Mouse (Mus musculus) myocyte (in vitro differentiated cells): Measurements from ENCODE around the gene Ppox. TPM values are rescaled to one million over a fixed set of nuclear protein-coding genes. Genes with fewer than 3 reads are reported as not detected.

Experiments used
- H3K27me3 ChIP-seq: one replicate; pipeline ENCODE4 v1.6.1; 2011; ENCODE audit not compliant: control insufficient read depth, insufficient read depth, insufficient read length
- H3K36me3 ChIP-seq: one replicate; pipeline ENCODE4 v1.6.1; 2011; ENCODE audit not compliant: control insufficient read depth, insufficient read depth
- H3K4me2 ChIP-seq: one replicate; pipeline ENCODE4 v1.6.1; 2011; ENCODE audit warnings: low read depth, control low read depth
- H3K4me3 ChIP-seq: one replicate; pipeline ENCODE4 v1.5.1; 2011; ENCODE audit warnings: mild to moderate bottlenecking, control low read depth, moderate library complexity
- H3K79me2 ChIP-seq: one replicate; pipeline ENCODE4 v1.6.1; 2011; ENCODE audit not compliant: control insufficient read depth, insufficient read depth
- H3ac ChIP-seq: one replicate; pipeline ENCODE4 v1.6.1; 2011; ENCODE audit not compliant: control insufficient read depth, insufficient read length
- CEBPB ChIP-seq: IDR thresholded peaks from 2 replicates; pipeline ENCODE4 v1.6.1; 2011; ENCODE audit warnings: mild to moderate bottlenecking, moderate library complexity; ENCODE audit not compliant: poor library complexity, insufficient read depth, severe bottlenecking
- E2F4 ChIP-seq: IDR thresholded peaks from one replicate; pipeline ENCODE4 v1.6.1; 2011; ENCODE audit warnings: mild to moderate bottlenecking, control low read depth, moderate library complexity; ENCODE audit not compliant: insufficient read depth
- MAX ChIP-seq: IDR thresholded peaks from one replicate; pipeline ENCODE4 v1.6.1; 2011; ENCODE audit warnings: low read depth, mild to moderate bottlenecking, control low read depth
- MYOD1 ChIP-seq, 3 experiments: IDR thresholded peaks; one replicate each; pipeline ENCODE4 v1.6.1; 2011; ENCODE audit warnings: control low read depth in 2 of 3, low read depth in 2 of 3, mild to moderate bottlenecking in 2 of 3, moderate library complexity in 1 of 3; ENCODE audit not compliant: insufficient read length in 2 of 3, control insufficient read depth in 1 of 3
- MYOG ChIP-seq, 3 experiments: IDR thresholded peaks; one replicate each; pipeline ENCODE4 v1.6.1; 2011; ENCODE audit warnings: control low read depth in 2 of 3, low read depth in 2 of 3, mild to moderate bottlenecking in 2 of 3; ENCODE audit not compliant: insufficient read length in 2 of 3, control insufficient read depth in 1 of 3, insufficient read depth in 1 of 3
- POLR2A ChIP-seq: IDR thresholded peaks from one replicate; pipeline ENCODE4 v1.6.1; 2011; ENCODE audit warnings: low read depth, mild to moderate bottlenecking, control low read depth, moderate library complexity; ENCODE audit not compliant: insufficient read length
- POLR2AphosphoS2 ChIP-seq: IDR thresholded peaks from one replicate; pipeline ENCODE4 v1.6.1; 2011; ENCODE audit warnings: low read depth, control low read depth; ENCODE audit not compliant: insufficient read length
- REST ChIP-seq: IDR thresholded peaks from one replicate; pipeline ENCODE4 v1.6.1; 2011; ENCODE audit warnings: mild to moderate bottlenecking, control low read depth, moderate library complexity; ENCODE audit not compliant: insufficient read depth, insufficient read length
- SRF ChIP-seq: IDR thresholded peaks from one replicate; pipeline ENCODE4 v1.6.1; 2011; ENCODE audit warnings: low read depth; ENCODE audit not compliant: control insufficient read depth, insufficient read length
- TCF12 ChIP-seq: IDR thresholded peaks from one replicate; pipeline ENCODE4 v1.6.1; 2011; ENCODE audit warnings: mild to moderate bottlenecking, control low read depth; ENCODE audit not compliant: poor library complexity, insufficient read depth, severe bottlenecking
- TCF3 ChIP-seq: IDR thresholded peaks from one replicate; pipeline ENCODE4 v1.6.1; 2011; ENCODE audit warnings: low read depth, control low read depth; ENCODE audit not compliant: insufficient read length
- USF1 ChIP-seq: IDR thresholded peaks from one replicate; pipeline ENCODE4 v1.6.1; 2011; ENCODE audit warnings: low read depth, mild to moderate bottlenecking, control low read depth, moderate library complexity
- polyA plus RNA-seq: library from polyadenylated mRNA; unstranded; fragments of >200 nt; fragmentation: generic; extraction: Trizol; gene quantifications from one replicate; pipeline ENCODE4 v1.2.1, GENCODE M21; 2012; ENCODE audit warnings: missing spikeins

Gene Ppox
- polyA plus RNA-seq, 1 experiment: 11.7 TPM

DNA sequence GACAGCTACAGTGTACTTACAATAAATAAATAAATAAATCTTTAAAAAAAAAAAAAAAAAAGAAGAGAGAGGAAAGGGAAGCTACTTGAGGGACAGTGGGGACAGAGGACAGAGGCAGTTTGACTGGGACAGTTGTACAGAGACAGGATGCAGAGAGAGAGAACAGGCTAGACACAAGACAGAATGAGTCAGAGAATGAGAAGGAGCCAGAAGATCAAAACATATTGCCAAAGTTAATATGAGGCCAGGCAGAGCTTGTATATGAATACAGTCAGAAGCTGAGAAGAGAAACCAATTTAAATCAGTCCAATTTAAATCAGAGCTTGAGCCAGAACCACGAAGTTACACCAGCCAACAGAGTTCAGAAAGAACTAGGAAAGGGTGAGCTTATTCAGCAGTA lies 12.6 kb downstream of the Ppox start:
- H3K27me3 ChIP-seq: no peaks in the 10 kb centered on the region
- H3K36me3 ChIP-seq: no peaks in the 10 kb centered on the region
- TF ChIP-seq POLR2AphosphoS2 (no peak), MYOD1 (IDR thresholded peaks at IDR 0.05; ENCODE audit: control insufficient read depth in 1 of 3, insufficient read length in 2 of 3, low read depth in 2 of 3) (no peak), TCF3 (no peak), MYOG (IDR thresholded peaks at IDR 0.05; ENCODE audit: control insufficient read depth in 1 of 3, insufficient read depth in 1 of 3, insufficient read length in 2 of 3, low read depth in 2 of 3) (no peak), CEBPB (no peak), USF1 (no peak), E2F4 (no peak), SRF (no peak), TCF12 (no peak), POLR2A (no peak)
- H3K4me3 ChIP-seq: no peak overlapping the region
- peaks cover 3% of the 10 kb centered on the region for H3K79me2 ChIP-seq
- no peak overlapping the region for H3K4me2 ChIP-seq
- H3ac ChIP-seq: no peak overlapping the region

DNA sequence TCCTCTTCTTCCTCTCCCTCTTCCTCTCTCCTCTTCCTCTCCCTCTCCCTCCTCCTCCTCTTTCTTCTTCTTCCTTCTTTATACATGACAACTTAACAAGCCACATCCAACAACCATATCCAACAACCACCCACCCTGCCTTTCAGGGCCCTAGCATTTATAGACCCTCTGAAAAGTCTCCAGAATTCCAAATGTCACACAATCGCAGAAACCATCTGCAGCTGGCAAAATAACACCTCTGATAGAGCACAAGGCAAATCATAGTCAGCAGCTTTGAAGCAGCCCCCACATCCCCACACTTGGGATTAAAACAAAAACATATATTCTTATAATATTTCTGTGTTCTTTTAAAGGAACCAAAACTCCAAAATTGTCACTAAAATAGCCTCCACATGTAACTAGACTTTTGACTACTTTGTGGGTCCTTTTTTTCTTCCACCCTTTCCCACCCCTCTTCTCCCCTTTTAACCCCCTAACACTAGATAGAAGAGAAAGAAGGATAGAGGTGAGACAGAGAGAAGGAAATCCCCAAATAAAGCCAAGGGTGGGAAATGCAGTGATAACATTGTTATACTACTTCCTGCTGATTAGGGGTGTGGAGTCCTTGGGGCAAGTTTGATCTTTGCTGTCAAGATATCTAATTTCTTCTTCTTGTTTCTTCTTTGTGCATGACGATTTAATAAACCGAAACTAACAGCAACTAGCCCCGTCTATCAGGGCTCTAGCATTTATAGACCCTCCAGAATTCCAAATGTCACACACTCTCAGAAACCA lies 14.8 kb downstream of the Ppox start:
- Histone ChIP-seq H3K4me2 (no peak overlapping the region), H3K4me3 (no peak overlapping the region), H3ac (no peak overlapping the region), H3K36me3 (no peaks in the 10 kb centered on the region), H3K27me3 (no peaks in the 10 kb centered on the region), H3K79me2 (peaks cover 3% of the 10 kb centered on the region)
- no peak for TF ChIP-seq TCF3
- TF ChIP-seq REST: no peak
- TF ChIP-seq MAX: no peak
- TF ChIP-seq POLR2AphosphoS2: no peak
- TF ChIP-seq CEBPB: no peak
- no peak for TF ChIP-seq E2F4
- TF ChIP-seq MYOG (IDR thresholded peaks at IDR 0.05; ENCODE audit: control insufficient read depth in 1 of 3, insufficient read depth in 1 of 3, insufficient read length in 2 of 3, low read depth in 2 of 3): no peak
- TF ChIP-seq SRF: no peak
- TF ChIP-seq USF1: no peak
- no peak for TF ChIP-seq POLR2A
- no peak for TF ChIP-seq TCF12
- TF ChIP-seq MYOD1 (IDR thresholded peaks at IDR 0.05; ENCODE audit: control insufficient read depth in 1 of 3, insufficient read length in 2 of 3, low read depth in 2 of 3): no peak

DNA sequence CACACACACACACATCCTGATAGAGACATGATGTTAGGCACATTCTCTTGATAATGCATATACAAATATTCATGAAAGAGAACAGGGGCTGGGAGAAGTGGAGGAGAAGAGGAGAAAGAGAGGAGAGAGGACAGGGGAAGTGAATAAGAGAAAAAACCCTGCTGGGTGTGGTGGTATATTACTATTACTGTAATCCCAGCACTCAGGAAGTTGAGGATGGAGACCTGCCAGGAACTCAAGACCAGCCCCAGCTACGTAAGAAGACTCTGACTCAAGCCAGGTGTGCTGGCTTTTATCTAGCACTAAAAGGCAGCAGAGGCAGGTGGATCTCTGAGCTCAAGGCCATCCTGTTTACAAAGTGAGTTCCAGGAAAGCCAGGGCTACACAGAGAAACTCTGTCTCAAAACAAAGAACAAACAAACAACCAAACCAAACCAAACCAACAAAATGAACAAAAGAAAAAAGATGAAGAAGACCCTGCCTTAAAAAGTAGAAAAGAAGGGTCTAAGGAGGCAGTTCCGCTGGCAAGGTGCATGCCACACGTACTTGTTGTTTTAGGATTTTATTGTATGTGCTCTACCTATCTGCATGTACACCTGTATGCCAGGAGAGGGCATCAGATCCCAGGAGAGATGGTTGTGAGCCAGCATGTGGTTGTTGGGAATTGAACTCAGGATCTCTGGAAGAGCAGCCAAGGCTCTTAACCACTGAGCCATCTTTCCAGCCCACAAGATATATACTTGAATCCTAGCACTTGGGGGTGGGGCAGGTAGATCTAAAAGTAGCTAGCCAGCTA lies 17.1 kb downstream of the Ppox start:
- no peak overlapping the region for H3K4me3 ChIP-seq
- no peaks in the 10 kb centered on the region for H3K79me2 ChIP-seq
- H3K4me2 ChIP-seq: peak overlapping the region; percentile 57
- TF ChIP-seq REST (no peak), E2F4 (no peak), SRF (no peak)
- H3K27me3 ChIP-seq: no peaks in the 10 kb centered on the region
- no peak overlapping the region for H3ac ChIP-seq
- no peaks in the 10 kb centered on the region for H3K36me3 ChIP-seq

DNA sequence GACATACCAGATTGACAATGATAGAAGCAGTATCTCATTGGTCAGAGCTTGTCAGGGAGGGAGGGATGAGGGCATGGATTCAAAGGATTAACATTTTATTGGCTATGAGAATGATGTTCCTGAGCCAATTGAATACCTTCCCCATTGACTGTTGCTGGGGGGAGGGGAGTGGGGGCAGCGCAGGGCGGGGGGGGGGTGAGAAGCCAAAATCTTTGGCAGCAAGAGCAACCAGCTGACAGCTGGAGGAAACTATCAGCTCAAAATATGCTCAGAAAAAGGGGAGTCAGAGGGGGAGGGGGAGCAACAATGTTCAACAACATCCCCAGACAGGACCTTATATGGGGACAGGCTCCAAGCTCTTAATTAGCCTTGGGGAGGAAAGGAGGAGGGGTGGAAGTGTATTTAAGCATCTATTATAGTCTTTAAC lies 17.8 kb downstream of the Ppox start:
- H3K27me3 ChIP-seq: no peaks in the 10 kb centered on the region
- no peak overlapping the region for H3ac ChIP-seq
- peak overlapping the region; percentile 1 for H3K4me3 ChIP-seq
- TF ChIP-seq MYOD1 (IDR thresholded peaks at IDR 0.05; ENCODE audit: control insufficient read depth in 1 of 3, insufficient read length in 2 of 3, low read depth in 2 of 3) (no peak), SRF (peak; percentile 54), USF1 (no peak), E2F4 (no peak), CEBPB (no peak), MAX (no peak), POLR2AphosphoS2 (no peak), REST (no peak)
- peak overlapping the region; percentile 96 for H3K4me2 ChIP-seq
- H3K36me3 ChIP-seq: no peaks in the 10 kb centered on the region
- H3K79me2 ChIP-seq: no peaks in the 10 kb centered on the region
